Mouse (Mus musculus) heart, embryonic 10.5 days (tissue): Measurements from ENCODE around the gene Cdca7. TPM values are rescaled to one million over a fixed set of nuclear protein-coding genes. Genes with fewer than 3 reads are reported as not detected.

Experiments
- DNase-seq: peaks from one replicate; pipeline ENCODE4 v3.0.0-alpha.2; 2017; ENCODE audit warnings: low spot score
- H3K27ac ChIP-seq: fragments of 300-500 bp; sonication (generic); 2 replicates; pipeline ENCODE4 v1.5.1; 2016; ENCODE audit warnings: mild to moderate bottlenecking
- H3K27me3 ChIP-seq: fragments of 300-500 bp; sonication (generic); 2 replicates; pipeline ENCODE4 v1.6.1; 2016; ENCODE audit warnings: mild to moderate bottlenecking; ENCODE audit not compliant: poor library complexity, insufficient read depth, severe bottlenecking
- H3K36me3 ChIP-seq: fragments of 300-500 bp; sonication (generic); 2 replicates; pipeline ENCODE4 v1.6.1; 2016; ENCODE audit warnings: mild to moderate bottlenecking, moderate library complexity
- H3K4me1 ChIP-seq: fragments of 300-500 bp; sonication (generic); 2 replicates; pipeline ENCODE4 v1.6.1; 2016; ENCODE audit warnings: mild to moderate bottlenecking
- H3K4me3 ChIP-seq: fragments of 300-500 bp; sonication (generic); 2 replicates; pipeline ENCODE4 v1.5.1; 2016; ENCODE audit warnings: mild to moderate bottlenecking, moderate library complexity
- H3K9me3 ChIP-seq: fragments of 300-500 bp; sonication (generic); 2 replicates; pipeline ENCODE4 v1.6.1; 2016; ENCODE audit warnings: mild to moderate bottlenecking, moderate library complexity
- WGBS: fragments of 180-500 bp; shearing (Covaris S2); methylation state at CpG from one replicate; pipeline ENCODE4 v1.1.7; 2016; 5-methylcytosine and 5-hydroxymethylcytosine counted together
- polyA plus RNA-seq: library from polyadenylated mRNA; unstranded; fragments of >200 nt; fragmentation: Nextera tagmentation; extraction: Ambion mirVana; gene quantifications from 2 replicates; pipeline ENCODE4 v1.2.1, GENCODE M21; 2016

The Cdca7 gene
- polyA plus RNA-seq, 1 experiment from 2014 or later: 119 TPM

DNA sequence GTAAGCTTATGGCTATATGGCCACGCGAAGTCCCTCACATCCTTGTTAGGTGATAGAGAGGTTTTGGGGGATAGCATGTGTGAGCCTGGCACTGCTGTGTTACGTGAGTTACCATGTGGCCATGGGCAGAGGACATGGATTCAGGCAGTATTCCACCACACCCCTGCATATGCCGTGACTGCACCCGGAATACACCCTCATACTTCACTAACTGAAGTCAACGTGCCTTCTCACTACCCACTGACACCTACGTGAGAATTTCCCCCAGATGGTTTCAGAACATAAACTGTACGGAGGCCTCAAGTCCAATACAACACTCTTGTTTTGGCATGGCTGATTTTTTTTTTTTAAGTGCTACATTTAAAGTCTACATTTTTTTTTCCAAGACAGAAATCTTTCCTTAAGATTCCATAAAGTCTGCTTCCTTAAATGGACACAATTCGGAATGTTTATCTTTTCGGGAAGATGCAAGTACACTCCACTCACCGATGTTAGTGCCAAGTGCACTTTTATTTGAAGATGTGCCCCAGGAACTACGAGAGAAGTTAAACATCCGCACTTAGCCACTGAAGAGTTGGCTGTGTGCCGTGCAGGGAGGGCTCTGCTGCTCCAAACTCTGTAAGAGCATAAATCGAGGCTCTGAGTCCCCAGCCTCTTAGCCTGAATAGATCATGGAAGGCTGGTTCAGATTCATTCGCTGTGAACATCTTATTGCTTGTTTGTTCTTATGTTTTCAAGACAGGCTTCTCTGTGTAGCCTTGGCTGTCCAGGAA lies 26.3 kb downstream of the Cdca7 start:
- Histone ChIP-seq H3K4me3 (no peak overlapping the region), H3K4me1 (peaks cover 8% of the 10 kb centered on the region; the same call in 1 of the 2 replicates), H3K27me3 (peaks cover 25% of the 10 kb centered on the region), H3K27ac (no peak overlapping the region), H3K36me3 (no peaks in the 10 kb centered on the region), H3K9me3 (no peaks in the 10 kb centered on the region)
- no peak for DNase-seq
- WGBS: 88% methylated on average over 16 of the region's 16 CpGs

DNA sequence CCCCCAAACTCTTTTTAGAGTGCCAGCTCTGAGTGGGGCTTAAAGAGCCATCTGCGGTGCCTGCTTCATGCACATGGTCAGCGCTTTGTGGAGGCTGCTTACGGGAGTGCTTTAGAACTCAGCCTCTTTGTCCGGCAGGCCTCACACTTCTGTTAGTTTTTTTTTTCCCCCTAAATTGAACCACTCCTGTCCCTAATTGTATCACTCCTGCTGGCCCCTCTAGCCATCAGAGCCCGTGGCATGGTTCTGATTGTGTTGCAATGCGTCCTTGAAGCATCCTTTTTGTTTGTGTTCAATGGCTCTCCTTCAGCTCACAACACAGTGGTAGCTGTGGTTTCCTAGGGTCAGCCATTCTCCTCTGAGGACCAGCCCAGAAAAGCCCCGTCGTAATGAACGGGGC lies 27.7 kb downstream of the Cdca7 start:
- Histone ChIP-seq H3K27ac (no peak overlapping the region), H3K4me1 (peaks cover 19% of the 10 kb centered on the region), H3K36me3 (no peaks in the 10 kb centered on the region), H3K4me3 (no peak overlapping the region), H3K27me3 (peaks cover 21% of the 10 kb centered on the region), H3K9me3 (no peaks in the 10 kb centered on the region)
- WGBS: 70% methylated on average over 9 of the region's 9 CpGs
- no peak for DNase-seq

DNA sequence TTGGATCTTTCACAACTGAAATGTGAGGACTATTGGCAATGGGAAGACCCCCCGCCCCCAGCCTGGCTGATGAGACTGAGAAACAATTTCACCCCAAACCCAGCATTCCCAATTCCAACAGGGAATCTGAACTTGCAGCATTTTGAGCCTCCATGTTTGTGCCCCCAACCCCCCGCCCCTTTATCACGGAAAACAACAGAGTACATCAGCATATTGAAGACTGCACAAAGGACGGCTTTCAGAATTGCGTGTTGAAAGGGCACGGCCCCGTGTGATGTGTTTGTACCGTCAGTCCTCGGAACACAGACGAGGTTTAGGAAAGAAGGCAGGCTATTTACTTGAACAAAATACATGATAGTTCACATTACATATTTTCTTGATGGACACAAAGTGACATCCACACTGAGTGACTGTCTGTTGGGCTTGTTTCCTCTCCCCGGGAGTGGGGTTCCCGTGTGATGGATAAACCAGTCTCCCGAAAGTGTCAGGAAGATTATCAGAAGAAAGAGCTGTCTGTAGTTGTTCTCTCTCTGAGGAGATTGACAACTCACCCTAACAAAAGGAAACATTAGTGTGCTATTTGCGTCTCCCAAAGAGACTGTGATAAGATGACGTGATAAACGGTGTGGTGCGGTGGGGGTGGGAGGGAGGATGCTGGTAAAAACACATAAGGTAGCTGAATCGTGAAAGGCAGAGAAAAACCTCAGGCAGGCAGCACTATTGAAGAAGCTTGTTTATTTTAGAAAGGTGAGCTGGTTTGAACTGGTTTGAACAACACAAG lies 32.1 kb downstream of the Cdca7 start:
- peak overlapping the region; percentile 10 for H3K4me3 ChIP-seq
- H3K27me3 ChIP-seq: peaks cover 5% of the 10 kb centered on the region; the same call in 1 of the 2 replicates
- 23% methylated on average over 18 of the region's 18 CpGs for WGBS

DNA sequence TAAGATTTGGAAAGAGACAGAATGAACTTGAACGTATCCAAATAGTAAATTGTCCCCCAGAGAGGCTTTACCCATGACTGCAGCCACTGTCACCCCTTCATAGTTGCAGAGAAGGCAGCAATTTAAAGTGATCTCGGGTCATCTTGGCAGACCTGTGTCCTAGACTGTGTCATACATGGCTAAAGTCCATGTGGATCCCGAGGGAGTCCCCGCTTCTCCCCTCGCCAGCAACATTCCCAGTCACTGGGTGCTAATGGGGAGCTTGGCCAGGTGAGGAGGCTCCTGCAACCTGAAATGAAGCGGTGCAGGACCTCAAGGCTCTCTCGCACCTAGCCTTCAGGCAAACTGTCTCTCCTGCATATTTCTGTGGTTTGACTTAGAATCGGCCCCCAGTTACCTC lies 32.9 kb downstream of the Cdca7 start:
- H3K36me3 ChIP-seq: no peaks in the 10 kb centered on the region
- DNase-seq: no peak
- peak overlapping the region; percentile 25; the same call in 1 of the 2 replicates for H3K27ac ChIP-seq
- no peak overlapping the region for H3K4me3 ChIP-seq
- WGBS: 80% methylated on average over 8 of the region's 8 CpGs
- H3K4me1 ChIP-seq: peaks cover 21% of the 10 kb centered on the region
- no peaks in the 10 kb centered on the region for H3K9me3 ChIP-seq
- no peaks in the 10 kb centered on the region for H3K27me3 ChIP-seq

More for the DNA sequence above, 32.1 kb downstream of the Cdca7 start:
- Histone ChIP-seq H3K4me1 (peaks cover 21% of the 10 kb centered on the region), H3K9me3 (no peaks in the 10 kb centered on the region), H3K36me3 (no peaks in the 10 kb centered on the region), H3K27ac (peak overlapping the region; percentile 25; the same call in 1 of the 2 replicates)
- no peak for DNase-seq

DNA sequence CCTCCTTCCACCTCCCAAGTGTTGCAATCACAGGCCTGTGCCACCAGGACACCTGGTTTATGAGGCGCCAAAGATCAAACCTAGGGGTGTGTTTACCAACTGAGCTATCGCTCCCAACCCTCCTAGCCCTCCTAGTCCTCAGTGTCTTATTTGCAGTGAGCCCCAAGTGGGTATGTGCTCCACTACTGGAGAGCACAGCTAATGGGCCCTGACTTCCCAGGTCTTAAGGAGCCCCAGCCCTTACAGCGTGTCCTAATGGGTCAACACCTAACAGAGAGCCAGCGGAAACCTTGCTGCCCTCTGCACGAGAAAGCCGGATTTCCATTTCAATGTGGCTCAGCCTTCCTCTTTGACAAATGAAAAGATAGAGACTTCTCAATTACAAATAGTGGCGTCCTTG lies 39.6 kb downstream of the Cdca7 start:
- Histone ChIP-seq H3K36me3 (no peaks in the 10 kb centered on the region), H3K4me3 (no peak overlapping the region), H3K27ac (no peak overlapping the region), H3K27me3 (peaks cover 56% of the 10 kb centered on the region), H3K9me3 (no peaks in the 10 kb centered on the region), H3K4me1 (no peaks in the 10 kb centered on the region)
- DNase-seq: no peak
- WGBS: 53% methylated on average over 7 of the region's 7 CpGs

DNA sequence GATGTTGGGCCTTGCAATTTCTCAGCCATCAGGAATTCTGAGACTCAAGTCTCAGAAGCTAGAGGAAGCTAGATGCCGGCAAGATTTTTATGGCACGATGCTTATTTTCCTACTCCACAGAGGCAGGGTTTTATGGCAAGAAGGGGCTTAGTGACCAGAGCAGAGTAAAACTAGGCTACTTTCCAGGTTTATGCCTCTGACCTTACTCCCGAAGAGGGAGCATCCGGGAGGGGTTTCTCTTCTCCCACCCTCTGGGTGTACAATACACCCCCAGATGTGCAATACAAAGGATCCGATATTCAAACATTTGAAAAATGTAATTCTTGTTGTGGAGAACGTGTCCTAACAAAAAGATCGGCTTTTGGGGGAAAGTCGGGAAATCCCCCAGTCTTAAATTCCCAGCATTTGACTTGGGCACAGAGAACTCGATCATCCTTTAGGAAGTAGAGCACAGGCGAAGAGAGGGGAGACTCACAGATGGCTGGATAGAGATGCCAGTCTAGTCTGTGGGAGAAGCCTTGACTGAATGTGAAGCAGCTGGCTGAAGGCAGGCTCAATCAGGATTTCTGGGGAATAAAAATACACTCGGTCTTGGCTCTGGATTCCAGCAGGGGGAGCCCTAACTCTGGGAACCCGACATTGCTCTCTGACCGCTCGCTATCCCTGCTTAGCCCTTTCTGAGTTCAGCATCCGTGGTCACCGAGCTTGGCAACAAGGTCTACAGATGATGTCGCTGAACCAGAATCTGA lies 40.2 kb downstream of the Cdca7 start:
- DNase-seq: peak; percentile 82
- H3K9me3 ChIP-seq: no peaks in the 10 kb centered on the region
- no peaks in the 10 kb centered on the region for H3K36me3 ChIP-seq
- no peak overlapping the region for H3K27ac ChIP-seq
- H3K27me3 ChIP-seq: peaks cover 60% of the 10 kb centered on the region
- WGBS: 25% methylated on average over 17 of the region's 17 CpGs
- no peaks in the 10 kb centered on the region for H3K4me1 ChIP-seq
- no peak overlapping the region for H3K4me3 ChIP-seq

DNA sequence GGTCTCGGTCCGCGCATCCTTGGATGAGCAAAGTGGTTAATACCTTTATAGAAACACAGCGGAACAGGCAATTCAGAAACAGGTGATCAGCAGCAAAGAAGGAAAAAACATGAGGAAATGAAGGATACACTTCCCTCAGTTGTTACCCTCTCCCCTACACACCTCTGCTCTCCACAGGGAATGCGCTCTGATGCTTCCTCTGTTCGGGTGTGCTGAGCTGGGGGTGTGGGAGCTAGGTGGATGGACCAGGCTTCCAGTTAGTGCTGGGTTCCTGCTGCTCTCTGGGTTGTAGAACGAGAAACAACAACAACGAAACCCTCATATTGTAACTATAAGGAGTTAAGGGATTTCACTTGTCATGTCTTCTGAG lies 40.7 kb downstream of the Cdca7 start:
- no peak for DNase-seq
- Histone ChIP-seq H3K4me1 (no peaks in the 10 kb centered on the region; the same call in 1 of the 2 replicates), H3K27ac (no peak overlapping the region), H3K4me3 (no peak overlapping the region), H3K9me3 (no peaks in the 10 kb centered on the region), H3K36me3 (no peaks in the 10 kb centered on the region), H3K27me3 (peaks cover 60% of the 10 kb centered on the region)
- 30% methylated on average over 8 of the region's 8 CpGs for WGBS

DNA sequence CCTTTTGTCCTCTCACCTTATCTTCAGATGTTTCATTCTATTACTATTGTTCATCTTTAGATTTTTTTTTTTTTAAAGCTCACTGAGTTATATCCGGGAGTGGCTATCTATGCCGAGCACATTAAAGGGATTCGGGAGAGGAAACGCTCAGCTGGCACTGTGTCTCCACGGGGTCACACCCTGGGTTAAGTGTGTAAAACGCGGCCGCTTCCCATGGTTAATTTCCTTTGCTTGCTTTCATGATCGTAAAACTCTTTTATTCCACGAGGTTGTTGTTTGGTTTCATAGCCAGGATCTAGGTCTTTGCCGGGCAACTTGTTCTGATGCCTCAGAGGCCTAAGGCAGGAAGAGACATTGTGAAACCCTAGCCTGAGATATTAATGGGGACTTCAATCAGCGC lies 48.1 kb downstream of the Cdca7 start:
- DNase-seq: no peak
- no peaks in the 10 kb centered on the region for H3K9me3 ChIP-seq
- peaks cover 31% of the 10 kb centered on the region for H3K27me3 ChIP-seq
- no peaks in the 10 kb centered on the region for H3K36me3 ChIP-seq
- 84% methylated on average over 12 of the region's 12 CpGs for WGBS
- no peak overlapping the region for H3K27ac ChIP-seq
- H3K4me3 ChIP-seq: no peak overlapping the region
- H3K4me1 ChIP-seq: peaks cover 4% of the 10 kb centered on the region; the same call in 1 of the 2 replicates

DNA sequence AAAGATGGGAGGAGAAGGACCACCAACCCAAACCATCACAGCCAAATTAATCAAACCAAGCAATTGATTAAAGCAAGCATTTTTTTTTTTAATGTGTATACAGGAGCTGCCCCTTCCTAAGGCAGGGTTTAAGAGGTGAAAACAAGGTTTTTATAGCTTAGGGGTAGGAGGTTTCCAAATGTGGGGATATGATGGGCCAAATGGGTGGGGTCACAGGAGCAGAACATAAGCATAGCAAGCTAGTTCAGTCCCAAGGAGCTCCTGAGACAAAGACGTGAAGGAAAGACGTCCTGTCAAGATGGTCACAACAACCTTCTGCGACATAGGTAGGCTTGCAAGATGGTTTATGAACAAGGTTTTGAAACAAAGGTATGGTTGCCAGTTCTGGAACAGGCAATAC lies 49.6 kb downstream of the Cdca7 start:
- no peak for DNase-seq
- WGBS: 82% methylated on average over 3 of the region's 3 CpGs
- Histone ChIP-seq H3K27ac (no peak overlapping the region), H3K4me1 (peaks cover 13% of the 10 kb centered on the region; the same call in 1 of the 2 replicates), H3K27me3 (peaks cover 27% of the 10 kb centered on the region), H3K36me3 (no peaks in the 10 kb centered on the region), H3K4me3 (no peak overlapping the region), H3K9me3 (no peaks in the 10 kb centered on the region)

DNA sequence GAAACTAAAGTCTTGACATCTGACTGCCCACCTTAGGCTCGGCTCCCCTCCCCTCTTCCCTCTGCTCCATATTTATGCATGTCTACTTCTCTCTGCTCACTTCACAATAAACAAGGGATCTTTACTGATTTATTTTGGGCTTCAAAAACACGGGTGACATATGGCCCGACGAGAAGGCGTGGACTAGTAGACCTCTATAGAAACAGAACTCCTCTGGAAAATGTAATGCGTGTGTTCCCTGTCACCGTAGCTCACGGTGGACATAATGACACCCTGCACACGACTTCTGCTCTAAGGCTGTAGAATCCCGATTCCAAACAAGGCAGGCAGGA lies 53.0 kb downstream of the Cdca7 start:
- Histone ChIP-seq H3K27me3 (peaks cover 23% of the 10 kb centered on the region), H3K36me3 (no peaks in the 10 kb centered on the region), H3K4me1 (0 out of 2 replicates have a peak, but pooled peaks cover 9% of the 10 kb centered on the region), H3K27ac (no peak overlapping the region), H3K9me3 (no peaks in the 10 kb centered on the region), H3K4me3 (no peak overlapping the region)
- no peak for DNase-seq
- 75% methylated on average over 10 of the region's 10 CpGs for WGBS

DNA sequence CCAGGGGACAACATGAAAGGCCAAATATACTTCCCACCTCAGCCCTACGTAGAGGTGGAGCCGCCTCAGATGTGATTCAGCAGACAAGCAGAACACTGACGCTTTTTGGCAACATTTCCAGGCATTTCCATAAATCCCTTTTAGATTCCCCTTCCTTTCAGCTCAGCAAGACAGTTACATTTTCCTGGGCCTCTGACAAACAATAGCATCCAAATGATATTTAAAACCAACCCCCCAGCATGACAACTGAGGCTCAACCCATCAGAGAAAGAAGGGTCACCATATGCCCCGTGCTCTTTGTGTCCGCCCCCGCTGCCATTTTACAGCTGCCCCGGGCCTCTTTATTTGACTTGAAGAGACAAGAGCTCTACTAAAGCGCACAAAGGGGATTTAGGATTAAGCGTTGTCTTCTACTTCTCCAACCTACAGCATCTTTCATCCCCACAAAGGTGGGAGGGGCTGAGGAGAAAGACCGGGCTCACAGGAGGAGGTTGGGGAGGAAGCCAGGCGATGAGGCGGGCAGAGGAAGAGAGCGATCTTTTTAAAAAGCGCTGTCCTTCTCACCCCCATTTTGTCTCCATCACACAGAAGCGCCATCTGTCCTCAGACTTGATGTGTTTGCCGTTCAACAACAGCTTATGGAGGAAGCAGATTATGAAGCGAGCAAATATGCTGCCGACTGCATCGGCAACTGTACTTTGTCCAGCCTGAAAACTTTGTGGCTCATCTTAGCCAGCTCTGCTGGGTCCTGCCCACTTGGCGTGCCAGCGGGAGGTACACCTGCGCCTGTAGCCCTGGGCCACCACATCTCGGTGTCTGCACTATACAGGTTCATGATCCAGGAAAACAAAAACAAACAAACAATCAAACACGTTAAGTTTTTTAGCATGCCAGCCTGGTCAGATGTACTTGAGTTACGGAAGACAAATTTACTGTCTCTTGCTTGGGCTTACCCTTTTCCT lies 53.7 kb downstream of the Cdca7 start:
- Histone ChIP-seq H3K27ac (no peak overlapping the region), H3K9me3 (no peaks in the 10 kb centered on the region), H3K27me3 (peaks cover 16% of the 10 kb centered on the region), H3K4me3 (peak overlapping the region; percentile 27; the same call in 1 of the 2 replicates), H3K4me1 (0 out of 2 replicates have a peak, but pooled peaks cover 9% of the 10 kb centered on the region), H3K36me3 (no peaks in the 10 kb centered on the region)
- WGBS: 50% methylated on average over 25 of the region's 25 CpGs
- DNase-seq: no peak

DNA sequence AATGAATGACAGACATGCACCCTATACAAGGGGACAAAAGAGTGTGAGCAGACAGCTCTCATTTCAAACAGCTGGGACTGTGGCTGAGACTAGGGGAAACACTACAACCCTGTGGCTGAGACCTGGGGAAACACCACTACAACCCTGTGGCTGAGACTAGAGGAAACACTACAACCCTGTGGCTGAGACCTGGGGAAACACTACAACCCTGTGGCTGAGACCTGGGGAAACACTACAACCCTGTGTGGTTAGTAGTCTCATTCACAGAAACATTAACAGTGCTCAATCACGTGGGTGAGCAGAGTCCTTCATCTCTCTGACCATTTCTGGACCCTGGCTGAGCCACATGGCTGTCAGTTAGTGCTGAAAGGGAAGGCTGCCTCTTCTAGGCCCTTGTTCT lies 59.9 kb downstream of the Cdca7 start:
- 42% methylated on average over 1 of the region's 1 CpGs for WGBS
- H3K4me3 ChIP-seq: no peak overlapping the region
- H3K27ac ChIP-seq: no peak overlapping the region

More for the DNA sequence above, 59.9 kb downstream of the Cdca7 start:
- Histone ChIP-seq H3K27me3 (no peaks in the 10 kb centered on the region), H3K36me3 (no peaks in the 10 kb centered on the region), H3K9me3 (no peaks in the 10 kb centered on the region), H3K4me1 (no peaks in the 10 kb centered on the region)
- DNase-seq: no peak
